Mouse (Mus musculus): ENCODE data around the gene Shc2. TPM values are rescaled to one million over a fixed set of nuclear protein-coding genes. Genes with fewer than 3 reads are reported as not detected.

Gene Shc2
- total and polyA plus RNA-seq, 3 experiments = not detected

GRCm38 (mm10) chr10:79668076-79668475 lies 30.4 kb upstream of the Shc2 start:
- H3K9me3 ChIP-seq (replicated peaks; ENCODE audit: insufficient read depth, low read length) = no peaks in the 10 kb centered on the region
- no peak overlapping the region for H3K27ac ChIP-seq (ENCODE audit: control insufficient read depth, low read depth, low read length)
- DNase-seq (ENCODE audit: low read depth, low spot score) = no peak
- no peaks in the 10 kb centered on the region for H3K27me3 ChIP-seq (ENCODE audit: control insufficient read depth in 1 of 2, insufficient read depth in 2 of 2, low read length in 2 of 2)
- peaks cover 11% of the 10 kb centered on the region for H3K79me2 ChIP-seq (ENCODE audit: control insufficient read depth, insufficient read depth, low read length, poor library complexity)
- peaks cover 0 to 4% of the 10 kb centered on the region in 2 experiments; a peak in 1 of 4 replicates for H3K36me3 ChIP-seq (ENCODE audit: control insufficient read depth in 1 of 2, insufficient read depth in 2 of 2, low read length in 2 of 2)
- TF ChIP-seq POLR2AphosphoS2 (IDR thresholded peaks at IDR 0.05; ENCODE audit: low read length) (no peak), UBTF (IDR thresholded peaks at IDR 0.05; ENCODE audit: borderline replicate concordance, insufficient read depth, low read depth, low read length) (no peak), MYC (IDR thresholded peaks at IDR 0.05; ENCODE audit: low read depth, low read length) (no peak), EP300 (IDR thresholded peaks at IDR 0.05; ENCODE audit: low read depth in 1 of 2, low read length in 2 of 2) (no peak), GATA1 (IDR thresholded peaks at IDR 0.05; ENCODE audit: low read depth, low read length) (no peak), TBP (IDR thresholded peaks at IDR 0.05; ENCODE audit: low read depth, low read length) (no peak), CHD1 (IDR thresholded peaks at IDR 0.05; ENCODE audit: low read depth, low read length) (no peak)
- peaks cover 0 to 9% of the 10 kb centered on the region in 2 experiments; a peak in 3 of 4 replicates for H3K4me1 ChIP-seq (ENCODE audit: control insufficient read depth in 1 of 2, insufficient read depth in 2 of 2, low read length in 2 of 2)
- H3K9ac ChIP-seq (ENCODE audit: control insufficient read depth, low read depth, low read length, poor library complexity, severe bottlenecking) = no peak overlapping the region
- no peak overlapping the region for H3K4me3 ChIP-seq (ENCODE audit: control insufficient read depth in 1 of 2, insufficient read depth in 1 of 2, low read depth in 2 of 2, low read length in 2 of 2)

GRCm38 (mm10) chr10:79666493-79666892 lies 28.8 kb upstream of the Shc2 start:
- Histone ChIP-seq H3K4me3 (ENCODE audit: control insufficient read depth in 1 of 2, insufficient read depth in 1 of 2, low read depth in 2 of 2, low read length in 2 of 2) (no peak overlapping the region), H3K4me1 (ENCODE audit: control insufficient read depth in 1 of 2, insufficient read depth in 2 of 2, low read length in 2 of 2) (peaks cover 0 to 9% of the 10 kb centered on the region in 2 experiments; a peak in 3 of 4 replicates), H3K79me2 (ENCODE audit: control insufficient read depth, insufficient read depth, low read length, poor library complexity) (peaks cover 11% of the 10 kb centered on the region), H3K9me3 (replicated peaks; ENCODE audit: insufficient read depth, low read length) (no peaks in the 10 kb centered on the region), H3K36me3 (ENCODE audit: control insufficient read depth in 1 of 2, insufficient read depth in 2 of 2, low read length in 2 of 2) (peaks cover 0 to 4% of the 10 kb centered on the region in 2 experiments; a peak in 1 of 4 replicates), H3K9ac (ENCODE audit: control insufficient read depth, low read depth, low read length, poor library complexity, severe bottlenecking) (no peak overlapping the region), H3K27ac (ENCODE audit: control insufficient read depth, low read depth, low read length) (no peak overlapping the region), H3K27me3 (ENCODE audit: control insufficient read depth in 1 of 2, insufficient read depth in 2 of 2, low read length in 2 of 2) (no peaks in the 10 kb centered on the region)
- TF ChIP-seq RAD21 (IDR thresholded peaks at IDR 0.05; ENCODE audit: low read depth, low read length) (no peak), E2F4 (IDR thresholded peaks at IDR 0.05; ENCODE audit: borderline replicate concordance, low read depth, low read length) (no peak), MYB (IDR thresholded peaks at IDR 0.05; ENCODE audit: low read depth, low read length) (no peak), NRF1 (IDR thresholded peaks at IDR 0.05; ENCODE audit: insufficient read depth, low read depth, low read length, poor library complexity, severe bottlenecking) (no peak), NELFE (IDR thresholded peaks at IDR 0.05; ENCODE audit: low read depth, low read length) (no peak), JUND (IDR thresholded peaks at IDR 0.05; ENCODE audit: low read depth, low read length) (no peak), ZKSCAN1 (IDR thresholded peaks at IDR 0.05; ENCODE audit: low read depth, low read length) (no peak), ZNF384 (IDR thresholded peaks at IDR 0.05; ENCODE audit: low read depth, low read length) (no peak), TBP (IDR thresholded peaks at IDR 0.05; ENCODE audit: low read depth, low read length) (no peak), EP300 (IDR thresholded peaks at IDR 0.05; ENCODE audit: low read depth in 1 of 2, low read length in 2 of 2) (no peak), BHLHE40 (IDR thresholded peaks at IDR 0.05; ENCODE audit: borderline replicate concordance, low read depth, low read length) (no peak), ZMIZ1 (IDR thresholded peaks at IDR 0.05; ENCODE audit: low read depth, low read length) (no peak), CHD2 (IDR thresholded peaks at IDR 0.05; ENCODE audit: low read length) (no peak), SMC3 (IDR thresholded peaks at IDR 0.05; ENCODE audit: low read depth, low read length) (no peak)
- no peak for DNase-seq (ENCODE audit: low read depth, low spot score)
